Mouse (Mus musculus): ENCODE data around the gene Eif3a. TPM values are rescaled to one million over a fixed set of nuclear protein-coding genes. Genes with fewer than 3 reads are reported as not detected.

The Eif3a gene
- total RNA-seq (2022), result 100 to 1,000 TPM; 131 to 179 (median 152) TPM

GRCm38 (mm10) chr19:60790551-60791161, at the start of gene Eif3a:
Gene Eif3a (minus strand): TSS chr19:60790658.
- peak; percentile 92 for DNase-seq

- DNase-seq, result peak; percentile 82
Observed at GRCm38 (mm10) chr19:60837747-60838146, 47.3 kb upstream of the Eif3a start.

GRCm38 (mm10) chr19:60818677-60819076, 28.2 kb upstream of the Eif3a start:
- DNase-seq, result no peak

GRCm38 (mm10) chr19:60813133-60813532, 22.7 kb upstream of the Eif3a start:
- no peak for DNase-seq

GRCm38 (mm10) chr19:60812036-60812389, 21.6 kb upstream of the Eif3a start:
- no peak for DNase-seq

- peak; percentile 90 for DNase-seq
Observed at GRCm38 (mm10) chr19:60811098-60812035, 20.9 kb upstream of the Eif3a start, which contains the start of gene Fam45a. Gene Fam45a (plus strand): TSS chr19:60811585.

GRCm38 (mm10) chr19:60809927-60810326, 19.5 kb upstream of the Eif3a start:
- DNase-seq, result no peak

- no peak for DNase-seq
Observed at GRCm38 (mm10) chr19:60804903-60805302, 14.4 kb upstream of the Eif3a start.

- no peak for DNase-seq
Observed at GRCm38 (mm10) chr19:60799867-60800569, 9.6 kb upstream of the Eif3a start.

- DNase-seq, result no peak
Observed at GRCm38 (mm10) chr19:60797415-60797814, 7.0 kb upstream of the Eif3a start.

GRCm38 (mm10) chr19:60795244-60795643, 4.8 kb upstream of the Eif3a start:
- peak; percentile 59 for DNase-seq

GRCm38 (mm10) chr19:60793170-60793707, 2.8 kb upstream of the Eif3a start:
- DNase-seq, result no peak

GRCm38 (mm10) chr19:60791164-60791563, 706 bp upstream of the Eif3a start:
- DNase-seq, result no peak

- DNase-seq, result peak; percentile 48
Observed at GRCm38 (mm10) chr19:60789919-60790506, 445 bp downstream of the Eif3a start.

- no peak for DNase-seq
Observed at GRCm38 (mm10) chr19:60789452-60789851, 1.0 kb downstream of the Eif3a start.

- DNase-seq, result no peak
Observed at GRCm38 (mm10) chr19:60788214-60788960, 2.1 kb downstream of the Eif3a start.

GRCm38 (mm10) chr19:60787465-60788150, 2.9 kb downstream of the Eif3a start:
- DNase-seq, result no peak

- no peak for DNase-seq
Observed at GRCm38 (mm10) chr19:60784712-60785111, 5.7 kb downstream of the Eif3a start.

- no peak for DNase-seq
Observed at GRCm38 (mm10) chr19:60782034-60782433, 8.4 kb downstream of the Eif3a start.

GRCm38 (mm10) chr19:60773366-60773765, 17.1 kb downstream of the Eif3a start:
- DNase-seq, result peak; percentile 71

All from adrenal gland, adult 8-10 months (tissue).